Mouse (Mus musculus) stomach, postnatal 0 days (tissue): ENCODE data around the gene Trim26.

ENCODE experiments used
- CTCF ChIP-seq: IDR thresholded peaks from 2 replicates; pipeline ENCODE4 v1.5.1; 2016; ENCODE audit warnings: antibody characterized with exemption, low read depth, mild to moderate bottlenecking, moderate library complexity
- EP300 ChIP-seq: optimal IDR thresholded peaks from 2 replicates; pipeline ENCODE3; 2016; ENCODE audit warnings: antibody characterized with exemption

GRCm38 (mm10) chr17:36839001-36839400, 2.1 kb downstream of the Trim26 start:
- TF ChIP-seq CTCF (no peak), EP300 (no peak)
